Mouse (Mus musculus): ENCODE measurements around the gene Ropn1.
"Not testable (repeated sequence)": the region's sequence is repeated elsewhere in the genome, so short reads cannot be mapped to it uniquely, and the experiment has no call there.

The Ropn1 gene

GRCm38 (mm10) chr16:34649621-34650020 is at the start of gene Ropn1:
Gene Ropn1 (plus strand): TSS chr16:34649921.
- no peak for DNase-seq (ENCODE audit: low read depth)

- DNase-seq (ENCODE audit: low read depth), result peak; percentile 67
These were observed 47.8 kb upstream of the Ropn1 start for GRCm38 (mm10) chr16:34601954-34602353.

GRCm38 (mm10) chr16:34603076-34603475 is 46.6 kb upstream of the Ropn1 start:
- no peak for DNase-seq (ENCODE audit: low read depth)

- no peak for DNase-seq (ENCODE audit: low read depth)
These were observed 45.9 kb upstream of the Ropn1 start for GRCm38 (mm10) chr16:34603854-34604253.

- no peak for DNase-seq (ENCODE audit: low read depth)
These were observed 44.0 kb upstream of the Ropn1 start for GRCm38 (mm10) chr16:34605679-34606078.

- no peak for DNase-seq (ENCODE audit: low read depth)
These were observed 39.6 kb upstream of the Ropn1 start for GRCm38 (mm10) chr16:34610137-34610536.

- DNase-seq (ENCODE audit: low read depth), result peak; percentile 70
These were observed 35.7 kb upstream of the Ropn1 start for GRCm38 (mm10) chr16:34614021-34614420.

GRCm38 (mm10) chr16:34627591-34627990 is 22.1 kb upstream of the Ropn1 start:
- DNase-seq (ENCODE audit: low read depth), result no peak

GRCm38 (mm10) chr16:34628397-34628796 is 21.3 kb upstream of the Ropn1 start:
- DNase-seq (ENCODE audit: low read depth), result peak; percentile 66

GRCm38 (mm10) chr16:34635557-34635956 is 14.2 kb upstream of the Ropn1 start:
- DNase-seq (ENCODE audit: low read depth), result no peak

- peak; percentile 13 for DNase-seq (ENCODE audit: low read depth)
These were observed 6.0 kb upstream of the Ropn1 start for GRCm38 (mm10) chr16:34643511-34644259.

GRCm38 (mm10) chr16:34653023-34653422 is 3.3 kb downstream of the Ropn1 start:
- no peak for DNase-seq (ENCODE audit: low read depth)

GRCm38 (mm10) chr16:34657566-34657965 is 7.8 kb downstream of the Ropn1 start:
- not testable (repeated sequence) for DNase-seq (ENCODE audit: low read depth)

- DNase-seq (ENCODE audit: low read depth), result no peak
These were observed 8.3 kb downstream of the Ropn1 start for GRCm38 (mm10) chr16:34657983-34658382.

GRCm38 (mm10) chr16:34658388-34658787 is 8.7 kb downstream of the Ropn1 start:
- DNase-seq (ENCODE audit: low read depth), result no peak

- no peak for DNase-seq (ENCODE audit: low read depth)
These were observed 14.8 kb downstream of the Ropn1 start for GRCm38 (mm10) chr16:34664553-34664952.

GRCm38 (mm10) chr16:34667031-34667726 is 17.5 kb downstream of the Ropn1 start:
- no peak for DNase-seq (ENCODE audit: low read depth)

- no peak for DNase-seq (ENCODE audit: low read depth)
These were observed 18.6 kb downstream of the Ropn1 start for GRCm38 (mm10) chr16:34668341-34668740.

- peak; percentile 46 for DNase-seq (ENCODE audit: low read depth)
These were observed 22.2 kb downstream of the Ropn1 start for GRCm38 (mm10) chr16:34671966-34672365.

GRCm38 (mm10) chr16:34672822-34673221 is 23.1 kb downstream of the Ropn1 start:
- DNase-seq (ENCODE audit: low read depth), result no peak

GRCm38 (mm10) chr16:34674365-34674764 is 24.6 kb downstream of the Ropn1 start:
- no peak for DNase-seq (ENCODE audit: low read depth)

- no peak for DNase-seq (ENCODE audit: low read depth)
These were observed 32.1 kb downstream of the Ropn1 start for GRCm38 (mm10) chr16:34681823-34682222.

GRCm38 (mm10) chr16:34689879-34690278 is 40.2 kb downstream of the Ropn1 start:
- no peak for DNase-seq (ENCODE audit: low read depth)

Data from fibroblast of lung, adult 2 months (primary cell).